ENCODE assay signal across 10 mouse cellular contexts in the genomic region with DNA sequence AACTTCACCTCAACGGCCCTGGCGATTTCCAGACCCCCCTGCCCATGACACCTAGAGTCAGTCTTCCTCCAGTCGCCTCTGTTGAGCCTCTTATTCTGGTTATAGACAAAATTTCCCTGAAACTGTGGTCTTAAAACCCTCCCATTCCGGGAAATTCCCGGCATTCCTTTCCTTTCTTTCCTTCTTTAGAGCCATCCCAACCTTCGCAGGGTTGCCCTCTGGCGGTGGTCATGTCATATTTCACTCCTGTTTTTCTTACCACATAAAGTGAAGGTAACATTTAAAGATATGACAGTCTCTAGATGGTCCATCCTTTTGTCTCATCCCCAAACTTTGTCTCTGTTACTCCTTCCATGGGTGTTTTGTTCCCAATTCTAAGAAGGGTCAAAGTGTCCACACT.
DNase-seq lines count a peak whose midpoint lies in the region; ATAC-seq lines count a peak whose summit lies in the region.
"Had no signal": no experiment of that assay in that cellular context is flagged by ENCODE, and none has a peak within 500 bp of the region (broad histone marks: within the 10 kb centered on the region; RNA-seq: fewer than 3 reads in every experiment).

No protein-coding gene starts in this region.

- no peaks in the 10 kb centered on the region for H3K36me3 ChIP-seq in forebrain, embryonic 11.5 days (ENCODE audit: control insufficient read depth, insufficient read depth, low read length)
- no peaks in the 10 kb centered on the region for H3K36me3 ChIP-seq in forebrain, embryonic 16.5 days (ENCODE audit: control insufficient read depth, insufficient read depth)
- no peaks in the 10 kb centered on the region for H3K36me3 ChIP-seq in liver, embryonic 12.5 days
- H3K36me3 ChIP-seq: embryonic facial prominence, embryonic 13.5 days; midbrain, embryonic 15.5 days had no signal

- H3K4me3 ChIP-seq in forebrain, embryonic 11.5 days (ENCODE audit: low read depth, low read length) = no peak overlapping the region
- no peak overlapping the region for H3K4me3 ChIP-seq in forebrain, embryonic 16.5 days (replicated peaks; ENCODE audit: low read length)
- H3K4me3 ChIP-seq in liver, embryonic 12.5 days = no peak overlapping the region
- H3K4me3 ChIP-seq: embryonic facial prominence, embryonic 13.5 days; midbrain, embryonic 15.5 days had no signal

- H3K27me3 ChIP-seq in forebrain, embryonic 11.5 days (ENCODE audit: control insufficient read depth, insufficient read depth, low read length) = no peaks in the 10 kb centered on the region
- no peaks in the 10 kb centered on the region for H3K27me3 ChIP-seq in forebrain, embryonic 16.5 days (replicated peaks; ENCODE audit: control insufficient read depth, insufficient read depth, low read length)
- H3K27me3 ChIP-seq in liver, embryonic 12.5 days (replicated peaks) = no peaks in the 10 kb centered on the region
- H3K27me3 ChIP-seq: embryonic facial prominence, embryonic 13.5 days; midbrain, embryonic 15.5 days had no signal

- WGBS in forebrain, embryonic 11.5 days = 45% methylated on average over 7 of the region's 7 CpGs
- WGBS in forebrain, embryonic 16.5 days = 42% methylated on average over 7 of the region's 7 CpGs
- 37% methylated on average over 7 of the region's 7 CpGs for WGBS in liver, embryonic 12.5 days (ENCODE audit: insufficient replicate concordance)

- DNase-seq in forebrain, embryonic 11.5 days (ENCODE audit: low spot score) = peak; percentile 55
- DNase-seq in liver (peak; percentile 9), ZHBTc4 (ENCODE audit: low read depth, low spot score) (peak; percentile 93)
- peak; percentile 30 for DNase-seq in lung, postnatal 10 days
- no peak for DNase-seq in cerebellum, adult 9-11 months
- no peak for DNase-seq in frontal cortex, postnatal 25 days (ENCODE audit: low spot score in 2 of 2)

- no peaks in the 10 kb centered on the region for H3K4me1 ChIP-seq in forebrain, embryonic 11.5 days (replicated peaks; ENCODE audit: control insufficient read depth, insufficient read depth, low read length)
- 0 out of 2 replicates have a peak, but pooled peaks cover 1% of the 10 kb centered on the region for H3K4me1 ChIP-seq in forebrain, embryonic 16.5 days (replicated peaks; ENCODE audit: control insufficient read depth, insufficient read depth, low read length)
- no peaks in the 10 kb centered on the region for H3K4me1 ChIP-seq in liver, embryonic 12.5 days
- H3K4me1 ChIP-seq: embryonic facial prominence, embryonic 13.5 days; midbrain, embryonic 15.5 days had no signal

- no peak overlapping the region for H3K4me2 ChIP-seq in forebrain, embryonic 11.5 days (ENCODE audit: low read depth, low read length, severe bottlenecking)
- H3K4me2 ChIP-seq in forebrain, embryonic 16.5 days (ENCODE audit: low read length) = no peak overlapping the region
- H3K4me2 ChIP-seq in liver, embryonic 12.5 days = no peak overlapping the region
- H3K4me2 ChIP-seq: embryonic facial prominence, embryonic 13.5 days; midbrain, embryonic 15.5 days had no signal

- H3K27ac ChIP-seq in forebrain, embryonic 11.5 days (ENCODE audit: low read depth, low read length) = no peak overlapping the region
- H3K27ac ChIP-seq in forebrain, embryonic 16.5 days (ENCODE audit: low read length) = no peak overlapping the region
- H3K27ac ChIP-seq in liver, embryonic 12.5 days = no peak overlapping the region
- H3K27ac ChIP-seq: embryonic facial prominence, embryonic 13.5 days; midbrain, embryonic 15.5 days had no signal

- no peak for ATAC-seq in forebrain, embryonic 11.5 days (replicated peaks; ENCODE audit: low FRiP score)
- no peak for ATAC-seq in forebrain, embryonic 16.5 days
- ATAC-seq in liver, embryonic 12.5 days = no peak
- ATAC-seq: midbrain, embryonic 15.5 days had no signal

- H3K9ac ChIP-seq in forebrain, embryonic 11.5 days (ENCODE audit: low read length) = no peak overlapping the region
- H3K9ac ChIP-seq in forebrain, embryonic 16.5 days (replicated peaks; ENCODE audit: low read depth, low read length) = no peak overlapping the region
- no peak overlapping the region for H3K9ac ChIP-seq in liver, embryonic 12.5 days
- H3K9ac ChIP-seq: embryonic facial prominence, embryonic 13.5 days; midbrain, embryonic 15.5 days had no signal

- no peaks in the 10 kb centered on the region for H3K9me3 ChIP-seq in forebrain, embryonic 11.5 days (ENCODE audit: control insufficient read depth, low read length)
- no peaks in the 10 kb centered on the region for H3K9me3 ChIP-seq in forebrain, embryonic 16.5 days (ENCODE audit: control insufficient read depth, low read length)
- no peaks in the 10 kb centered on the region for H3K9me3 ChIP-seq in liver, embryonic 12.5 days (replicated peaks)
- H3K9me3 ChIP-seq: embryonic facial prominence, embryonic 13.5 days; midbrain, embryonic 15.5 days had no signal

Comparison
In these comparisons a context has a peak if more than half of its experiments do, and no peak if none do; other contexts are left out.
1. DNase-seq: peak in forebrain, embryonic 11.5 days (single experiment), liver (single experiment), ZHBTc4 (single experiment) and lung, postnatal 10 days (single experiment); none in cerebellum, adult 9-11 months (single experiment) and frontal cortex, postnatal 25 days (0 of 2).